Mouse (Mus musculus): Measurements from ENCODE around the gene Gdpd4. TPM values are rescaled to one million over a fixed set of nuclear protein-coding genes. Genes with fewer than 3 reads are reported as not detected.

Gdpd4 gene
- total RNA-seq, 2 experiments from 2014 or later, result not detected

DNA sequence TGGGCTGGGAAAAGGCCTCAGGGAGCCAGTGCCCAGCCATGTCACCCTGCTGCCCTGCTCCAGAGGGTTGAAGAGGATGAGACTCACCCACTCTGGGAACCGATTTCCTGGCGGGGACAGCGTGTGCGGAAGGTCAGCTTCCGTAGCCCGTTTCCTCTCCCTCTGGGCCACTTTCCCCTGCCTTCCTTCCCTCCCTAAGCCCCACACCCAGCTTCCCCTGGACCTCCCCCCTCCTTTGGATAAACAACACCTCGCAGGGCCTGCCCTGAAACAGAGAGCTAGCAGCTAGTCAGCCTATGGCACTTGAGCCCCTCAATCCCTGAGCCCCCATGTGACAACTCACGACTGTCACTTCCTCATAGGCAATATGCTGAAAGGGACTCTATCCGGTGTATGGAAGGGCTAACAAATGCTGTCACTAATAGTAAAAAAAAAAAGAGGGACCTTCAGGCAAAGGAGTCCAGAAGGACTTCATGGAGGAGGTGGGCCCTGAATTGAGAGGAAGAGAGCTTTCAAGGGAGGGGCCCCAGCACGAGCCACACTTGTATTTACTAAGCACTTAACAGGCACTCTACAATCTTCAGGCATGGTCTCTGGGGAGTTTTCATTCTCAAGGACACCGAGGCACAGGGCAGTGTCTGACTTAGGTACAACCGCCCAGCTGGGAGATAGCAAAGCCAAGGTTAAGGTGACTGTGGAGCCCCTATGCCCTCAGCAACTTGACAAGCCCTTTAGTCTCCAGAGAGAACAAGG lies 165.0 kb downstream of the Gdpd4 start:
- DNase-seq (ENCODE audit: low spot score), result no peak

DNA sequence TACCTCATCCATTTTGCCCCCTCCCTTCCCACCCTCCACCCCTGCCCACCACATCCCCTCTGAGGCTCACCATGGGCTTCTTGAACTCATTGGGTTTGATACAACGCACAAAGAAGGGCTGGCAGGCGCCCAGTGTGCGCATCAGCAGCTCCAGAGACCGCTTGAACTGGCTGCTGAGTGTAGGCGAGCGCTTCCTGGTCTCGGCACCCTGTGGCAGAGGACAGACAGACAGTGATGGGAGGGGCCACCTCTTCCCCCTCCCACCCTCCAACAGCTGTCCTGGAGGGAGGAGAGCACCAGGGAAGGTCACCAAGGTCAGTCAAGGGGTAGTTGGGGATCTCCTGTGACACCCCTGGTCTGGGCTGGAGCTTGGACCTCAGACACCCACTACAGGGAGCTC lies 165.6 kb downstream of the Gdpd4 start:
- no peak for DNase-seq (ENCODE audit: low spot score)

DNA sequence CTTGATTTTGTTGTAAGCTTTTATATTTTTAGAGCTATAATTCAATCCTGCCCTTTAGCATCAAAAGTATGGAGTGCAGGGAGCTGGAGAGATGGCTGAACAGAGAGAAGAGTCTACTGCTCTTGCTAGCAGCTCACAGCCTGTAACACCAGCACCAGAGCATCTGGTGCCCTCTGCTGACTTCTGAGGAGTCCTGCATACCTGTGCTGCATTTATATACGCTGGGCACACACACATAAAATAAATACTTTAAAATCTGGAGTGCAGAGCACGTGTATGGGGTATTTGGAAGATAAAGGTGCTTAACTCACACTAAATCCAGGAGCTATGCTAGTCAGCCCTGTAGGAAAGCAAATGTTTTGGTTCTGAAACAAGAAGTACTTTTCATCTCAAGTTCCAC lies 166.6 kb downstream of the Gdpd4 start:
- no peak for DNase-seq (ENCODE audit: low spot score)

DNA sequence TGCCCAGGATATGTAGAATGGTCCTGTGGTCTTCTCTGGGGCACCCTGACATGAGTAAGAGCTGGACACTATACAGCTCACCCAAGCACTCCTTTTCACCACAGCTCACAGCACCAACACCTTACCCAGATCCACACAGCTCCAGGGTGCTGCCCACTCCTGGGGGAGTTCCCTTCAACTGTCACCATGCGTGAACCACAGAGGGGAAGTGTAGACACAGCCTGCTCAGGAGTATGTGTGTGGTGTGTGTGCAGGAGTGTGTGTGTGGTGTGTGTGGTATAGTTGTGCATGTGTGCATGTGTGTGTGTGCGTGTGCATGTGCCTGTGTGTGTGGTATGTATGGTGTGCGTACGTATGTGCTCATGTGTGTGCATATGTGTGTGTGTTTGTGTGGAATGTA lies 176.1 kb downstream of the Gdpd4 start:
- DNase-seq (ENCODE audit: low spot score), result no peak

DNA sequence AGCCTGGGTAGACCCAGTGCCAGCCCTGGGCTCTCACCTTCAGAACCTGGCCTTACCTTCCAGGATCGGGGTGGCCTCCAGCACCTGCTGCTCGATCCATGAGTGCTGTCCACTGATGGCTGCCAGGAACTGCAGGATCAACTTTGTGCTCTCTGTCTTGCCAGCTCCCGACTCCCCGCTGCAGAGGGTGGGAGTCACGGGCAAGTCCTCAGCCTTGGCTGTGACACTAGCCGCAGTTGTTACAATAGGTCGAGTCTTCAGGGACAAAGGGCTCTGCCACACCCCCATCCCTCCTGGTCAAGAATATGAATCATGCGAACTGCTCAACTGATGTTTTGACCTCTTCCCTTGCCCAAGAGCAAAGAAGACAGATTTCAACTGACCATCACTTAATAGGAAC lies 177.8 kb downstream of the Gdpd4 start:
- no peak for DNase-seq (ENCODE audit: low spot score)

Other genes with a start within 250 kb of the Gdpd4 start
- gene Clns1a, start 223.3 kb upstream of the Gdpd4 start, total RNA-seq (2021), result 10 to 100 TPM; 28.2 to 30.6 TPM
- under 1 TPM; 0.38 to 0.59 TPM for gene Aqp11, start 181.7 kb upstream of the Gdpd4 start, total RNA-seq (2021)
- 10 to 100 TPM; 19.2 to 26.1 TPM for gene Pak1, start 131.4 kb upstream of the Gdpd4 start, total RNA-seq (2021)
- 1 to 10 TPM; 1.2 to 2.3 TPM for gene Myo7a, start 199.6 kb downstream of the Gdpd4 start, total RNA-seq (2021)
- gene Omp, start 225.5 kb downstream of the Gdpd4 start, total RNA-seq (2021), result under 1 TPM in 1 of 2 experiments, not detected in 1; 0.09 TPM

Data from gastrocnemius, adult 18-20 months (tissue).